Mouse (Mus musculus) left cerebral cortex, adult 9 months (tissue): ENCODE measurements around the gene Atp1a4.
A peak's percentile ranks its signal among the peaks of the same experiment; 100 is the strongest.

ENCODE experiments used
- DNase-seq, 2 experiments: peaks; one replicate each; pipeline ENCODE4 v3.0.0; 2022; ENCODE audit warnings: low spot score in 2 of 2

Atp1a4 gene

GRCm38 (mm10) chr1:172219451-172220406 lies 38.5 kb downstream of the Atp1a4 start, which contains the start of gene Casq1:
Casq1 (minus strand) TSS chr1:172219868.
- DNase-seq, result no peak

GRCm38 (mm10) chr1:172218164-172218910 lies 39.9 kb downstream of the Atp1a4 start:
- no peak for DNase-seq

- peak in 1 of 2 experiments; percentile 92 for DNase-seq
Measured at GRCm38 (mm10) chr1:172217148-172217547, 41.1 kb downstream of the Atp1a4 start.

- no peak for DNase-seq
Measured at GRCm38 (mm10) chr1:172214748-172215147, 43.5 kb downstream of the Atp1a4 start.

- no peak for DNase-seq
Measured at GRCm38 (mm10) chr1:172213771-172214170, 44.4 kb downstream of the Atp1a4 start.

GRCm38 (mm10) chr1:172212776-172213175 lies 45.4 kb downstream of the Atp1a4 start:
- DNase-seq, result no peak

- DNase-seq, result peak in 1 of 2 experiments; percentile 65
Measured at GRCm38 (mm10) chr1:172207111-172207584, 51.1 kb downstream of the Atp1a4 start.

- peak in 1 of 2 experiments; percentile 79 for DNase-seq
Measured at GRCm38 (mm10) chr1:172206141-172206917, 51.9 kb downstream of the Atp1a4 start, which contains the start of gene Pea15a. Pea15a (minus strand) TSS chr1:172206804.

- no peak for DNase-seq
Measured at GRCm38 (mm10) chr1:172205741-172206087, 52.5 kb downstream of the Atp1a4 start.

GRCm38 (mm10) chr1:172204814-172205740 lies 53.1 kb downstream of the Atp1a4 start:
- no peak for DNase-seq

- no peak for DNase-seq
Measured at GRCm38 (mm10) chr1:172204033-172204813, 54.0 kb downstream of the Atp1a4 start.

- no peak for DNase-seq
Measured at GRCm38 (mm10) chr1:172203566-172203965, 54.6 kb downstream of the Atp1a4 start.

- DNase-seq, result no peak
Measured at GRCm38 (mm10) chr1:172202894-172203522, 55.2 kb downstream of the Atp1a4 start.

GRCm38 (mm10) chr1:172201967-172202880 lies 56.0 kb downstream of the Atp1a4 start:
- DNase-seq, result no peak

GRCm38 (mm10) chr1:172200871-172201447 lies 57.3 kb downstream of the Atp1a4 start:
- peak in 1 of 2 experiments; percentile 70 for DNase-seq

- no peak for DNase-seq
Measured at GRCm38 (mm10) chr1:172200161-172200560, 58.1 kb downstream of the Atp1a4 start.

GRCm38 (mm10) chr1:172198996-172199395 lies 59.2 kb downstream of the Atp1a4 start:
- no peak for DNase-seq

GRCm38 (mm10) chr1:172198316-172198715 lies 59.9 kb downstream of the Atp1a4 start:
- DNase-seq, result no peak
